Mouse (Mus musculus) kidney, adult 2 months (tissue): Measurements from ENCODE around the gene Ercc1. TPM values are rescaled to one million over a fixed set of nuclear protein-coding genes. Genes with fewer than 3 reads are reported as not detected.

Source experiments
- DNase-seq: peaks from one replicate; pipeline ENCODE4 v3.0.0; 2021
- H3K27ac ChIP-seq: fragments of 200-500 bp; 2 replicates; pipeline ENCODE4 v1.5.1; 2012; ENCODE audit warnings: low read depth, low read length, control low read depth, inconsistent platforms; ENCODE audit not compliant: insufficient read depth
- H3K27me3 ChIP-seq: fragments of 200-500 bp; replicated peaks from 2 replicates; pipeline ENCODE4 v1.6.1; 2012; ENCODE audit warnings: mild to moderate bottlenecking, moderate library complexity, low read length, inconsistent platforms; ENCODE audit not compliant: control insufficient read depth, insufficient read depth
- H3K36me3 ChIP-seq: fragments of 200-500 bp; 2 replicates; pipeline ENCODE4 v1.6.1; 2012; ENCODE audit warnings: mild to moderate bottlenecking, moderate library complexity, low read length, inconsistent platforms; ENCODE audit not compliant: control insufficient read depth, insufficient read depth
- H3K4me1 ChIP-seq: fragments of 200-500 bp; 2 replicates; pipeline ENCODE4 v1.6.1; 2011; ENCODE audit warnings: low read length; ENCODE audit not compliant: control insufficient read depth, insufficient read depth
- H3K4me3 ChIP-seq: fragments of 200-500 bp; 2 replicates; pipeline ENCODE4 v1.5.1; 2011; ENCODE audit warnings: mild to moderate bottlenecking, low read depth, low read length, control low read depth; ENCODE audit not compliant: insufficient read depth
- CTCF ChIP-seq: fragments of 200-500 bp; conservative IDR thresholded peaks from 2 replicates; pipeline ENCODE4 v1.5.1; 2011; ENCODE audit warnings: low read depth, mild to moderate bottlenecking, control low read depth, low read length, moderate library complexity, mixed read lengths; ENCODE audit not compliant: insufficient read depth, insufficient read length
- POLR2A ChIP-seq: fragments of 200-500 bp; IDR thresholded peaks from one replicate; pipeline ENCODE4 v1.6.1; 2011; ENCODE audit warnings: low read depth, low read length, control low read depth
- WGBS: fragments of 180-500 bp; shearing (Covaris S2); methylation state at CpG from one replicate; pipeline ENCODE4 v1.1.7; 2018; 5-methylcytosine and 5-hydroxymethylcytosine counted together
- polyA plus RNA-seq: library from polyadenylated mRNA; depleted of rRNA; stranded (reverse); fragments of >200 nt; gene quantifications from 2 replicates; pipeline ENCODE4 v1.2.3, GENCODE M21; 2012

Gene Ercc1
- polyA plus RNA-seq, 1 experiment: 27.6 TPM

- no peaks in the 10 kb centered on the region; the same call in 1 of the 2 replicates for H3K4me1 ChIP-seq
- DNase-seq: peak; percentile 79
- peak overlapping the region; percentile 90 for H3K27ac ChIP-seq
- TF ChIP-seq CTCF (no peak), POLR2A (no peak)
- H3K36me3 ChIP-seq: no peaks in the 10 kb centered on the region
- H3K4me3 ChIP-seq: peak overlapping the region; percentile 87
- WGBS: under 1% methylated on average over 45 of the region's 45 CpGs
- H3K27me3 ChIP-seq: no peaks in the 10 kb centered on the region
Observed at GRCm38 (mm10) chr7:19359892-19360641, 15.5 kb downstream of the Ercc1 start.

DNA sequence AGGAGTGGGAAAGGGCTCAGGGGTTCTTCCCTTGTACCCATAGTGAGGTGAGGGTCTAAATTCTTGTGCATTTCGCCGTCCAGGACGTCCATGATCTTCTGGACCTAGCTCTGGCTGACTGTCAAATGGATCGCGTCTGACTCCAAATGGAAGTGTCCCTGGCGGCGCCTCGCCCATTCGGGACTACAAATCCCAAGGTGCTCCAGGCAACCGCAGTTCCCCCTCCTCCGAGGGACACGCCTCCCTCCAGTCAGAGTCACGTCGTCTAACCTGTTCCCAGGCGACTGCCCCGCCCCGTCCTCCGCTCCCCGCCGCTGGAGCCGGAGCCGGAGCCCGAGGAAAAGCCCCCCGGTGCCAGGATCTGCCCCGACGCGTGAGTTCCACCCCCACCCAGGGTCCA is 16.4 kb downstream of the Ercc1 start:
- H3K36me3 ChIP-seq: no peaks in the 10 kb centered on the region
- no peaks in the 10 kb centered on the region; the same call in 1 of the 2 replicates for H3K4me1 ChIP-seq
- peak; percentile 97 for DNase-seq
- H3K4me3 ChIP-seq: peak overlapping the region; percentile 71
- WGBS: 1% methylated on average over 27 of the region's 27 CpGs
- no peaks in the 10 kb centered on the region for H3K27me3 ChIP-seq
- H3K27ac ChIP-seq: peak overlapping the region; percentile 66; the same call in 1 of the 2 replicates
- TF ChIP-seq POLR2A: no peak
- no peak for TF ChIP-seq CTCF

DNA sequence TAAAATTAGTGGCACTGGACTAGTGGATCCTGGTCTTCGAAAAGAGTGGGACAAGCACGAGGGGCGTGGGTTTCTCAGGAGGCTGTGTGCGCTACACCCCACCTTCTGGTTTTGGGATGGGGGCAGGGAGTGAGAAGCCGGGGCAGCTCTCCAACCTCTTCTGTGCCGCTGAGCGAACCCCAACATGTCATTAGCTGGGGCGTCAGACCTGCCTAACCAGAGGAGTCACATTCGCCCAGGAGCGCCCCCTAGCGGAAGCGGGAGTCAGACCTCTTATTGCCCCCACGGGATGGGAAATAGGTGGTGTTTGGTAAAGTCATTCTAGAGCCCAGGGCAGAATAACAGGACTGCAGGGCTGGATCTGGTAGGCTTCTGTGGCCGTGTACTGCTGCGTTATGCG is 17.1 kb downstream of the Ercc1 start:
- no peak overlapping the region for H3K27ac ChIP-seq

DNA sequence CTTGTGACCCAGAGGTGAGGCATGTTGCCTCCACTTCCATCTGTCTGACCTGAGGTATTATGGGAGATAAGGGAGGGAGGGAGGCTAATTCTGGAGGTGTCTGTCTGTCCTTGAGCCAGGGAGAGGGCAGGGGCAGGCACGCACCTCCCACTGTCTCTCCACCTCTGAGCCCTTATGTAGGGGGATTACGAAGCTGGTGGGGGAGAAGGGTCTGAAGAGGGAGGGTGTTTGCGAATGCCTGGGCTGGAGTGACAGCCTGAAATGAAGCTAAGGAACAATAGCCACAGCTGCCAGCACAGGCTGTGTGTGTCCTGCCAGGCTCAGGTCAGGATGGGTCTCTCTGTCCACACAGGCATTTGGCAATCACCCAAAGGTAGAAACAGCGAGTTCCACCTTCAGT is 17.7 kb downstream of the Ercc1 start:
- TF ChIP-seq CTCF: no peak
- no peaks in the 10 kb centered on the region for H3K27me3 ChIP-seq
- H3K36me3 ChIP-seq: no peaks in the 10 kb centered on the region
- 69% methylated on average over 4 of the region's 4 CpGs for WGBS
- H3K27ac ChIP-seq: no peak overlapping the region
- DNase-seq: no peak
- H3K4me3 ChIP-seq: no peak overlapping the region
- no peaks in the 10 kb centered on the region; the same call in 1 of the 2 replicates for H3K4me1 ChIP-seq

More for the DNA sequence above, 17.1 kb downstream of the Ercc1 start:
- Histone ChIP-seq H3K4me1 (no peaks in the 10 kb centered on the region; the same call in 1 of the 2 replicates), H3K4me3 (peak overlapping the region; percentile 71), H3K27me3 (no peaks in the 10 kb centered on the region), H3K36me3 (no peaks in the 10 kb centered on the region)
- no peak for TF ChIP-seq POLR2A
- TF ChIP-seq CTCF: peak; percentile 76
- 9% methylated on average over 16 of the region's 16 CpGs for WGBS
- peak; percentile 77 for DNase-seq

DNA sequence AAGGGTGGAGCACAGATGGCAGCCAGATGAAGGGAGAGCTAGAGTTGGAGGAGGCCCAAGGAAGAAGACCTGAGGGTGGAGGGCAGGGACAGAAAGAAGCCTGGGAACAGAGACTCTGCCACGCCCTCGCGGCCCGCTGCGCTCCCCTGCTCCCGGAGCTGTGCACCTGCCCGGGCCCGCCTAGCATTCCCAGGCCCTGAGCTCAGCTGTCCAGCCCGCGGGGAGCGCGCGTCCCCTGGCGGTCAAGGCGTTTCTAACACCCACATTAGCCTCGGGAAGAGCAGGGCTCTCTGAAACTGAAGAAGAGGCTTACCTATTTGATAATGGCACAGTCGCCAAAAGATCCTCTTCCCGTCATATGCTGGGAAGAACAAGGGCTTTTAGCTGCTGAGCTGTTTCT is 19.3 kb downstream of the Ercc1 start:
- no peaks in the 10 kb centered on the region for H3K27me3 ChIP-seq
- TF ChIP-seq POLR2A: no peak
- TF ChIP-seq CTCF: peak; percentile 87
- H3K27ac ChIP-seq: no peak overlapping the region
- DNase-seq: peak; percentile 88
- H3K36me3 ChIP-seq: no peaks in the 10 kb centered on the region
- no peak overlapping the region for H3K4me3 ChIP-seq
- WGBS: 2% methylated on average over 18 of the region's 18 CpGs
- no peaks in the 10 kb centered on the region; the same call in 1 of the 2 replicates for H3K4me1 ChIP-seq

GRCm38 (mm10) chr7:19365376-19365775 is 20.8 kb downstream of the Ercc1 start:
- DNase-seq: no peak
- no peaks in the 10 kb centered on the region for H3K27me3 ChIP-seq
- H3K36me3 ChIP-seq: no peaks in the 10 kb centered on the region
- WGBS: 76% methylated on average over 4 of the region's 4 CpGs
- no peak overlapping the region for H3K27ac ChIP-seq
- no peaks in the 10 kb centered on the region; the same call in 1 of the 2 replicates for H3K4me1 ChIP-seq
- H3K4me3 ChIP-seq: no peak overlapping the region
- TF ChIP-seq POLR2A (no peak), CTCF (no peak)

DNA sequence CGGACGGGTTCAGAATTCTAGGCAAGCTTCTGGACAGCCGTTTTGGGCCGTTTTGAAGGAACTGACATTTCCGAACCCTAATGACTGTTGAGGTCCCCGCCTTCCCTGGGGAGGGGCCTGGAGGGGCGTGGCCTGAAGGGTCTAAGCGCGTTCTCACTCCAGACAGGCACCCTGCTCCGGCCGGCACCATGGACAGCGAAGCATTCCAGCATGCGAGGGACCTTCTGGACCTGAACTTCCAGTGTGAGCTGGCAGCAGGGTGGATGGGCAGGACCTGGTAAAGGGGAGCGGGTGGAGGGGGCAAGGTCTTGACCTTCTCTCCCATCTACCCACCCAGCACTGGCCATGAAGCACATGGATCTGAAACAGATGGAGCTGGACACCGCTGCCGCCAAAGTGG is 23.8 kb downstream of the Ercc1 start:
- DNase-seq: peak; percentile 68

More for the DNA sequence above, 23.8 kb downstream of the Ercc1 start:
- H3K27ac ChIP-seq: no peak overlapping the region
- no peaks in the 10 kb centered on the region for H3K36me3 ChIP-seq
- no peak overlapping the region for H3K4me3 ChIP-seq
- 14% methylated on average over 16 of the region's 16 CpGs for WGBS
- H3K27me3 ChIP-seq: no peaks in the 10 kb centered on the region
- no peak for TF ChIP-seq CTCF
- no peak for TF ChIP-seq POLR2A
- no peaks in the 10 kb centered on the region for H3K4me1 ChIP-seq
